ENCODE assay signal across 14 mouse cellular contexts in the genomic region with DNA sequence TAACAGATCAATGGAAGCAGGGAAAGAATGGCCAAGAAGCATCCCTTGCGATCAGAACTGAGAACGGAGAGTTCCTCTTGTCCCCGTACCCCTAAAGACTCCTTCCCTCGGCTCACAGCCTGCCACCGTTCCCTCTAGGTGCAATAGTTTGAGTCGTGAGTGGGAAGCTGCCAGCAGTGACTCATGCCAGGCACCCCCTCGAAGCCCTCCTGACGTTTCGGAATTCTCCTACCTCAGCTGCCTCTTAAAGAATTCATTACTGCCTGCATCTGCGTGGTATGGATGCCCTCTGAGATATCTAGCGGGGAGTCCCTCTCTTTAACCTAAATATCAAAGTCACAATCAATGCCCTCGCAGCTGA.
DNase-seq lines count a peak whose midpoint lies in the region; ATAC-seq and TF ChIP-seq lines count a peak whose summit lies in the region.
"Had no signal": no experiment of that assay in that cellular context is flagged by ENCODE, and none has a peak within 500 bp of the region (broad histone marks: within the 10 kb centered on the region; RNA-seq: fewer than 3 reads in every experiment).

No protein-coding gene starts in this region.

- peaks cover 6% of the 10 kb centered on the region; the same call in 1 of the 2 replicates for H3K9me3 ChIP-seq in hindbrain, embryonic 14.5 days (ENCODE audit: control insufficient read depth, low read length)
- H3K9me3 ChIP-seq in midbrain, embryonic 13.5 days: no peaks in the 10 kb centered on the region

- no peak for TF ChIP-seq POLR2A in testis, adult 2 months (IDR thresholded peaks at IDR 0.05; ENCODE audit: control insufficient read depth, low read depth, low read length)

- ATAC-seq in hindbrain, embryonic 14.5 days (ENCODE audit: low FRiP score): no peak
- ATAC-seq in midbrain, embryonic 13.5 days: 0 out of 2 replicates have a peak, but pooled peaks have one; percentile 6

- H3K27ac ChIP-seq in testis, adult 2 months (ENCODE audit: control insufficient read depth, insufficient read depth, low read depth, low read length): no peak overlapping the region
- H3K27ac ChIP-seq in hindbrain, embryonic 14.5 days: peak overlapping the region; percentile 64
- H3K27ac ChIP-seq in midbrain, embryonic 13.5 days: peak overlapping the region; percentile 44

- intact Hi-C loops in gastrocnemius, postnatal 14 days (cut with DNase I; ENCODE audit: low total_unique reads): no loop called here

- no peaks in the 10 kb centered on the region for H3K36me3 ChIP-seq in testis, adult 2 months (ENCODE audit: control insufficient read depth, insufficient read depth, low read length)
- no peaks in the 10 kb centered on the region for H3K36me3 ChIP-seq in hindbrain, embryonic 14.5 days (replicated peaks; ENCODE audit: control insufficient read depth, insufficient read depth)
- no peaks in the 10 kb centered on the region for H3K36me3 ChIP-seq in midbrain, embryonic 13.5 days

- 61% methylated on average over 12 of the region's 12 CpGs for WGBS in hindbrain, embryonic 14.5 days
- 69% methylated on average over 12 of the region's 12 CpGs for WGBS in midbrain, embryonic 13.5 days

- no peak for TF ChIP-seq CTCF in testis, adult 2 months (IDR thresholded peaks at IDR 0.05; ENCODE audit: control insufficient read depth, insufficient read depth, insufficient replicate concordance, low read depth, low read length)

- peaks cover 8% of the 10 kb centered on the region; the same call in 1 of the 2 replicates for H3K4me1 ChIP-seq in testis, adult 2 months (ENCODE audit: control insufficient read depth, insufficient read depth, low read length)
- peaks cover 16% of the 10 kb centered on the region for H3K4me1 ChIP-seq in hindbrain, embryonic 14.5 days (replicated peaks; ENCODE audit: control insufficient read depth, insufficient read depth, low read length)
- H3K4me1 ChIP-seq in midbrain, embryonic 13.5 days (replicated peaks): peaks cover 20% of the 10 kb centered on the region

- peak overlapping the region; percentile 31; the same call in 1 of the 2 replicates for H3K4me3 ChIP-seq in testis, adult 2 months (ENCODE audit: control insufficient read depth, low read depth, low read length)
- no peak overlapping the region for H3K4me3 ChIP-seq in hindbrain, embryonic 14.5 days (replicated peaks; ENCODE audit: low read length)
- no peak overlapping the region for H3K4me3 ChIP-seq in midbrain, embryonic 13.5 days (replicated peaks)

- peak overlapping the region; percentile 40 for H3K4me2 ChIP-seq in hindbrain, embryonic 14.5 days (replicated peaks)
- H3K4me2 ChIP-seq in midbrain, embryonic 13.5 days (replicated peaks): peak overlapping the region; percentile 35; the same call in 1 of the 2 replicates
- H3K4me2 ChIP-seq: liver, embryonic 11.5 days had no signal

- H3K9ac ChIP-seq in hindbrain, embryonic 14.5 days: no peak overlapping the region
- no peak overlapping the region for H3K9ac ChIP-seq in midbrain, embryonic 13.5 days (replicated peaks)

- no peaks in the 10 kb centered on the region for H3K27me3 ChIP-seq in testis, adult 2 months (ENCODE audit: control insufficient read depth, insufficient read depth, low read length)
- H3K27me3 ChIP-seq in hindbrain, embryonic 14.5 days (ENCODE audit: control insufficient read depth, insufficient read depth, low read length): no peaks in the 10 kb centered on the region
- no peaks in the 10 kb centered on the region for H3K27me3 ChIP-seq in midbrain, embryonic 13.5 days

- DNase-seq in testis, postnatal 14 days (ENCODE audit: low spot score): no peak
- DNase-seq in hindbrain, embryonic 14.5 days (ENCODE audit: low spot score): no peak
- no peak for DNase-seq in thymus, postnatal 25 days
- DNase-seq in gastrocnemius, postnatal 14 days: no peak
- no peak for DNase-seq in embryo, embryonic 11 days
- DNase-seq: adrenal gland, postnatal 10 days; cerebellum, adult 11-12 months; heart, postnatal 14 days; kidney, adult 9 months; layer of hippocampus, adult 9-11 months; thymus, adult 18-20 months had no signal
